Mouse (Mus musculus) spleen, adult 2 months (tissue): ENCODE data around the gene Mknk2.

ENCODE experiments used
- CTCF ChIP-seq: fragments of 200-500 bp; IDR thresholded peaks from 2 replicates; pipeline ENCODE4 v1.5.1; 2011; ENCODE audit warnings: mild to moderate bottlenecking, inconsistent platforms; ENCODE audit not compliant: insufficient read depth, insufficient read length, insufficient replicate concordance; ENCODE audit errors: extremely low read depth
- POLR2A ChIP-seq: fragments of 200-500 bp; IDR thresholded peaks from 2 replicates; pipeline ENCODE4 v1.6.1; 2011; ENCODE audit warnings: low read depth, low read length, inconsistent platforms

DNA sequence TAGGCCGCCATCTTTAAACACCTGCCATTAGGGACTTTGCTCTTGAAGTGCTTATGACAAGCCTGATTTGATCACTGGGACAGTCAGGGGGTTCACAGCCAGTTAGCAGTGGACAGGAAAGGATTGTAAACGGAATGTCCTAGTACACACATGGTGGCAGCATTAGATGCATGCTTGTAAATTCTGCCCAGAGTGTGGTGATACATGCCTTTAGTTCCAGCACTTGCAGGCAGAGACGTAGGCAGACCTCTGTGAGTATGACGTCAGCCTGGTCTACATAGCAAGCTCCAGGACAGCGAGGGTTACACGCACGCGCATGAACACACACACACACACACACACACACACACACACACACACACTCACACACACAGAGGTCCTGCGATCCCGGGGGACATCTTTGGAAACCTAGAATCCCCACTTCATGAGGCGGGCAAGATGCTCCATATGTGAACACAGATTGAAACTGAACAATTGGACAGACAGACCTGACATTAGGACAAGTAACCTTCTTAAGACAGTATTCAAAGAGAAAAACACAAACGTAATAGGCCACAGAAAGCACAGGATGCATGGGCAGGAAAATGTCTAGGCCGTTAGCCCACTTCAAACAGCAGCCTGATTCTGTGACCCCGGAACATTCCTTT lies 19.6 kb downstream of the Mknk2 start:
- TF ChIP-seq CTCF (no peak), POLR2A (no peak)
